ENCODE assay signal across 8 mouse cellular contexts in the genomic region with DNA sequence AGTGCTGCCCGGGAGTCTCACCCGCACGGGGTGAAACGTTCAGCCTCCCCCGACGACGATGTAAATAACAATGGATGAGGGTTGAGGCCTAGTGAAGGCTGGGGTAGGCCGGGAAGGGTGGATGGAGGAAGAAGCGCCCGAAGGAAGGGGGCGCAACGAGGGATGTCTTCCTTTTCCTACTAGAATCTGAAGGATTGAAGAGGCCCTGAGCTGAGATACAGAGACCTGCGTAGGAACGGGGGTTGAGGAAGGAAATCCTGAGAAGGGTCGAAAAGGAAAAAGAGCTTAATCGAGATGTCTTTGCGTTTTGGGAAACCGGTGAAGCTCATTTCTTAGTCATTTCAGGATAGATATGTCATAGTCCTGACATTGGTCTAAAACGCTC. TPM values are rescaled to one million over a fixed set of nuclear protein-coding genes. Genes with fewer than 3 reads are reported as not detected.
DNase-seq lines count a peak whose midpoint lies in the region; ATAC-seq and TF ChIP-seq lines count a peak whose summit lies in the region.

No protein-coding gene starts in this region.

- peak overlapping the region; percentile 71 for H3K4me2 ChIP-seq in kidney, embryonic 15.5 days
- H3K4me2 ChIP-seq in midbrain, postnatal 0 days (ENCODE audit: low read depth, low read length, poor library complexity, severe bottlenecking): peak overlapping the region; percentile 73

- peak overlapping the region; percentile 76 for H3K4me3 ChIP-seq in kidney, embryonic 15.5 days (replicated peaks)
- peak overlapping the region; percentile 67 for H3K4me3 ChIP-seq in midbrain, postnatal 0 days (ENCODE audit: low read depth, low read length)

- no peaks in the 10 kb centered on the region for H3K27me3 ChIP-seq in kidney, embryonic 15.5 days
- H3K27me3 ChIP-seq in midbrain, postnatal 0 days (ENCODE audit: insufficient read depth, low read length): no peaks in the 10 kb centered on the region

- DNase-seq in kidney, adult 9 months: no peak
- DNase-seq in c-Kit-positive CD71-negative TER-119-negative erythroid progenitor cells, embryonic 14.5 days (ENCODE audit: low read depth): peak; percentile 48
- peak; percentile 80 for DNase-seq in midbrain, postnatal 0 days (ENCODE audit: low spot score)
- DNase-seq in layer of hippocampus, adult 11-12 months (ENCODE audit: low spot score): no peak
- DNase-seq in spleen, postnatal 36 days (ENCODE audit: low spot score in 2 of 2): no peak
- no peak for DNase-seq in adrenal gland, postnatal 25 days

- H3K36me3 ChIP-seq in kidney, embryonic 15.5 days: no peaks in the 10 kb centered on the region
- H3K36me3 ChIP-seq in midbrain, postnatal 0 days (ENCODE audit: insufficient read depth, low read length): no peaks in the 10 kb centered on the region

- no peaks in the 10 kb centered on the region for H3K9me3 ChIP-seq in kidney, embryonic 15.5 days (replicated peaks)
- no peaks in the 10 kb centered on the region for H3K9me3 ChIP-seq in midbrain, postnatal 0 days (ENCODE audit: low read length)

- peaks cover 16% of the 10 kb centered on the region for H3K4me1 ChIP-seq in kidney, embryonic 15.5 days
- H3K4me1 ChIP-seq in midbrain, postnatal 0 days (ENCODE audit: insufficient read depth, low read length): peaks cover 9% of the 10 kb centered on the region

- peak overlapping the region; percentile 78 for H3K9ac ChIP-seq in kidney, embryonic 15.5 days
- H3K9ac ChIP-seq in midbrain, postnatal 0 days (replicated peaks; ENCODE audit: low read length, poor library complexity, severe bottlenecking): peak overlapping the region; percentile 73

- under 1% methylated on average over 19 of the region's 19 CpGs for WGBS in kidney, embryonic 15.5 days
- under 1% methylated on average over 19 of the region's 19 CpGs for WGBS in midbrain, postnatal 0 days

- peak; percentile 86 for ATAC-seq in kidney, embryonic 15.5 days (replicated peaks; ENCODE audit: low FRiP score)
- peak; percentile 51 for ATAC-seq in inflammation-experienced regulatory T-cells, adult 6 months
- ATAC-seq in midbrain, postnatal 0 days (ENCODE audit: low FRiP score): peak; percentile 84

- TF ChIP-seq CTCF in midbrain, postnatal 0 days (IDR thresholded peaks at IDR 0.05): peak; percentile 59

- H3K27ac ChIP-seq in kidney, embryonic 15.5 days: peak overlapping the region; percentile 93
- peak overlapping the region; percentile 97 for H3K27ac ChIP-seq in midbrain, postnatal 0 days (ENCODE audit: low read depth, low read length)

RNA-seq across cellular contexts. Expression of gene Gm4353, which starts 9.0 kb away (rescaled TPM):
- polyA plus RNA-seq in kidney, embryonic 15.5 days (2015; fragmentation: Nextera tagmentation; extraction: Ambion mirVana): 0.35 and 0.79 TPM in 2 replicates
- polyA plus RNA-seq in inflammation-experienced regulatory T-cells, adult 6 months (2017; shearing (Covaris generic)): 1 to 10 TPM in 2 of 3 experiments, under 1 TPM in 1; 0.34 to 1.2 (median 1.2) TPM
- total RNA-seq in midbrain, postnatal 0 days (2014; rRNA removed): 0.93 and 4.0 TPM in 2 replicates
- polyA plus RNA-seq in midbrain, postnatal 0 days (2015; fragmentation: Nextera tagmentation; extraction: Ambion mirVana): 0.28 and 0.54 TPM in 2 replicates
- total RNA-seq in adrenal gland, postnatal 25 days (2021): 3.9 and 4.2 TPM in 2 replicates

RNA-seq across cellular contexts. Expression of gene 1110004F10Rik, which starts 54.3 kb away (rescaled TPM):
- polyA plus RNA-seq in kidney, embryonic 15.5 days (2015; fragmentation: Nextera tagmentation; extraction: Ambion mirVana): 263 and 276 TPM in 2 replicates
- 100 to 1,000 TPM; 199 to 229 (median 218) TPM for polyA plus RNA-seq in inflammation-experienced regulatory T-cells, adult 6 months (2017; shearing (Covaris generic))
- 169 and 210 TPM in 2 replicates for total RNA-seq in midbrain, postnatal 0 days (2014; rRNA removed)
- polyA plus RNA-seq in midbrain, postnatal 0 days (2015; fragmentation: Nextera tagmentation; extraction: Ambion mirVana): 368 and 370 TPM in 2 replicates
- total RNA-seq in adrenal gland, postnatal 25 days (2021): 109 and 115 TPM in 2 replicates

RNA-seq across cellular contexts. Expression of gene Sox6, which starts 54.9 kb away (rescaled TPM):
- polyA plus RNA-seq in kidney, embryonic 15.5 days (2015; fragmentation: Nextera tagmentation; extraction: Ambion mirVana): 20.2 and 23.0 TPM in 2 replicates
- polyA plus RNA-seq in inflammation-experienced regulatory T-cells, adult 6 months (2017; shearing (Covaris generic)): not detected
- total RNA-seq in midbrain, postnatal 0 days (2014; rRNA removed): 47.6 and 49.5 TPM in 2 replicates
- polyA plus RNA-seq in midbrain, postnatal 0 days (2015; fragmentation: Nextera tagmentation; extraction: Ambion mirVana): 30.6 and 30.8 TPM in 2 replicates
- total RNA-seq in adrenal gland, postnatal 25 days (2021): 10.9 and 16.0 TPM in 2 replicates

Comparison
In these comparisons a context has a peak if more than half of its experiments do, and no peak if none do; other contexts are left out.
1. DNase-seq: peak in c-Kit-positive CD71-negative TER-119-negative erythroid progenitor cells, embryonic 14.5 days (single experiment) and midbrain, postnatal 0 days (single experiment); none in kidney, adult 9 months (single experiment), layer of hippocampus, adult 11-12 months (single experiment), spleen, postnatal 36 days (0 of 2) and adrenal gland, postnatal 25 days (single experiment).
2. RNA of gene Sox6, which starts 54.9 kb away (polyA plus RNA-seq): 30.6 to 30.8 TPM in midbrain, postnatal 0 days and 20.2 to 23.0 TPM in kidney, embryonic 15.5 days; not detected in inflammation-experienced regulatory T-cells, adult 6 months; every median in the first group is over 10 times any median in the second.
3. Peak in every context shown above with its lines, with median percentiles within 50 percentile points of each other: ATAC-seq.